Mouse (Mus musculus): ENCODE measurements around the gene Sec31a.

DNA sequence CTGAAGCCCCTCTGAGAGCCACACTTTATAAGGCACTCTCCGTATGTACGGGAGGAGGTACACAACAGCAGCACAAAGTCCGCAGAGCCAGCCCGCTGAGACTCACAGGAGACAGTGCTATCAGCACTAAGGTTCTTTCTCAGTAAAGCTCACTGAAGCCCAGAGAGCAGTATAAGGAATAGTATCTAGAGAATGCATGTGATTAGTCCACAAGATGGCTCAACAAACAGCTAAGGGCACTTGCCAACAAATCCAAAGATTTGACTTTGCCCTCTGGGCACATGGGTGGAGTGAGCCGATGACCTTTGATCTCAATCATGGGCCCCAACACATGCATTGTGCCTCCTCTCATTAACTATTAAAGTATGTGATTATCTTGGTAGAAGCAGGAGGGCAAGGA, 35.8 kb downstream of the Sec31a start:
- TF ChIP-seq CTCF (conservative IDR thresholded peaks at IDR 0.05; ENCODE audit: low read length) = no peak
- TF ChIP-seq NANOG (IDR thresholded peaks at IDR 0.05; ENCODE audit: borderline replicate concordance, low read length) = no peak

All from E14TG2a.4 (cell line).